Mouse (Mus musculus): Measurements from ENCODE around the gene Gtf3c5.

DNA sequence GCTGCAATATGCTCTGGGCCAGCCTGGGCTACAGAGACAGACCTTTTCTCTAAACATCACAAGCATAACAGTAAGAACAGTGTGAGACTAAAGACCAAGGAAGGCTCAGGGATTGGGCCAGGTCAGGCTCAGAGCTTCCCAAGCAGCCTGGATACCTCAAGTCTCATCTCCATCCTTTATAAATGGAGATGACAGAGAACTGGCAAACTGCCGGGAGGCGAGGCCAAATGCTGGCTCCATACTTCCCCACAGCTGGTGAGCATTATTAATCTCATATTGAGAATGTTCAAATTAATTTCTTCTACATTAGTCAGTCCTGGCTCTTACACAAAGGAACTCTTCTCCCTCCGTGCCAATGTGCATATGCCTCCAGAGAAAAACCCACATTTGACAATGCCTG lies 6.7 kb downstream of the Gtf3c5 start:
- no peak for TF ChIP-seq POLR2A (IDR thresholded peaks at IDR 0.05; ENCODE audit: borderline replicate concordance, extremely low read depth, insufficient read depth, insufficient read length, poor library complexity, severe bottlenecking)
- TF ChIP-seq CTCF (IDR thresholded peaks at IDR 0.05; ENCODE audit: borderline replicate concordance, extremely low read depth, insufficient read depth, insufficient read length) = no peak
